Mouse (Mus musculus) kidney, adult 2 months (tissue): ENCODE results near the gene Gm11733.

Source experiments
- CTCF ChIP-seq: fragments of 200-500 bp; conservative IDR thresholded peaks from 2 replicates; pipeline ENCODE4 v1.5.1; 2011; ENCODE audit warnings: low read depth, mild to moderate bottlenecking, control low read depth, low read length, moderate library complexity, mixed read lengths; ENCODE audit not compliant: insufficient read depth, insufficient read length
- POLR2A ChIP-seq: fragments of 200-500 bp; IDR thresholded peaks from one replicate; pipeline ENCODE4 v1.6.1; 2011; ENCODE audit warnings: low read depth, low read length, control low read depth

DNA sequence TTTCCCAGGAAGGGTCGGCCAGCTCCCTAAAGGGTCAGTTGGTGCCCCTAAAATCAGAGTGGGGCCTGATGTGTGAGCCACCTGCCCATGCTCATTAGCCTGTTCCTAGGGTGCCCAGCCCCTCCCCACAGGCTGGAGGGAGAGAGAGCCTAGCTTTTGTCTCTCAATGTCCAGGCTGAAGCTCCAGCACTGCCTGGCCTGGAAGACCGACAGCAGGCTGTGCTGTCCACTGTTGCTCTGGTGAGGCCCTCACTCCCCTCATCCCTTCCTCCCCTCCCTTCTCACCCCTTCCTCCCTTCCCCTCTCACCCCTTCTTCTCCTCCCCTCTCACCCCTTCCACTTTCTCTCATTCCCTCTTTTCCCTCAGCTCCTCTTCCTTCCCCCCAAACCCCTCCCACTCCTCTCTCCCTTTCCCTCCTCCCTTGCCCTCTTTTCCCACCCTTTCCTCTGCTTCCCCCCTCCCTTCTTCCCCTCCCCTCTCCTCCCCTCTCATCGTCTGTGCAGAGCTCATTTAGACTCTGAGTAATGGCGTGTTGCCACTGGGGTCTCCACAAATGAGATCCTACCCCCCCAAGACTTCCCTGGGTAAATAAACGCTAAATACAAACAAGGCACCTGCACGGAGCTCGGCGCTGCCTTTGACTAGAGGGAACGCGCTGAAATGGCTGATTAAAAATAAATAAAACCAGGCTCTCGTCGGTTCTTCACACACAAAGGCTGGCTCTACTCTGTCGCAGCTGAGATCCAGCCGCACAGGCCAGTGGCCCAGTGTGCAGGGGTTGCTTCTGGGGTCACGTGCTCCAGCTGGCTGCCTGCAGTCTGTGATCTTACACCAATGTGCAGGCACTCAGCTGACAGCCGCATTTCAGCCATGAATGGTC is 13.3 kb downstream of the Gm11733 start:
- TF ChIP-seq POLR2A (no peak), CTCF (no peak)
